Mouse (Mus musculus): ENCODE data around the gene Shroom3.

Shroom3 gene

GRCm38 (mm10) chr5:92924851-92925477, 241.7 kb downstream of the Shroom3 start:
- no peak for DNase-seq (ENCODE audit: extremely low read depth, low read depth)

- no peak for DNase-seq (ENCODE audit: extremely low read depth, low read depth)
Measured at GRCm38 (mm10) chr5:92927667-92928066, 244.4 kb downstream of the Shroom3 start.

GRCm38 (mm10) chr5:92930557-92930956, 247.3 kb downstream of the Shroom3 start:
- DNase-seq (ENCODE audit: extremely low read depth, low read depth), result no peak

- no peak for DNase-seq (ENCODE audit: extremely low read depth, low read depth)
Measured at GRCm38 (mm10) chr5:92931298-92931697, 248.1 kb downstream of the Shroom3 start.

DNA sequence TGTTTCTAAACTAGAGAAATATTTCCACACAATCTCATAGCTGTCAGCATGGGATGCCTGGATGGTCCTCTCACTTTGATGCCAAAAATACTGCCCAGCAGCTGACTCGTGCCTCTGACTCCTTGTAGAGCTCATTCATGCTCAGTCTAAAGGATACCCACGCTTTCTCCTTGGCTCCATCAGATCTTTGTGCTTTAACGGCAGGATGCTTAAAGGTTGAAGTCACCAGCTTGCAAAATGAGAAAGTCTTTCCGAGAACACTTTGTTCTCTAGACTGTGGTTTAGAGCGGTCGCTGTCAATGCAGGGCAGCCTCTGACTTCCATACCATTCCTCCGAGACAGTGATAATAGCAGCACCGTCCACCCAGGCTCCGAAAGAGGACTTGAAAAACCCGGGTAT, 249.8 kb downstream of the Shroom3 start:
- no peak for DNase-seq (ENCODE audit: extremely low read depth, low read depth)

DNA sequence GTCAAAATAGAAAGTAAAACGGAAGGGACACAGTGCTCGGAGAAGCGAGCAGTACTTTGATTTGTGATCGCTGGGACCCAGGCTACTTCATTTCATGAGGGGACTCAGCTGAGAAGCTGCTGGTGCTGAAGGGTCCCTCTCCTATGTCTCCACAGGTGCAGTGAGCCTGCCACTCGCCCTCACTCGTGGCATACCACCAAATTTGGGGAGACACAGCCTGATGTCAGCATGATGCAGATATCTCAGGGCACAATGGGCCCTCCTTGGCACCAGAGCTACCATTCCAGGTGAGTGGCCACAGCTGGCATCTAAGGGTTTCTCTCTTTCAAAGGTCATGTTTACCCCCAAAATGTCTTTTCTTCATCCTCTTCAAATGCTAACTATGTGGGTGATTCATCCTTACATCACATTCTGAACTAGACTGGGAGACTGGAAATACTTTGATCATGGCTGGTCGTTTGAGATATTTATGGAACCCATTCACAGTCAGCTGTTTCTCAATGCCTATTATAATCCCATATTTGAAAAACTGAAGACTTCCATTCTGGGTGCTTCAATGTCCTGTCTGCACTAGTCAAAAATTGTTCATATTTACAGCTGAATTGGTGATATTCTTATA, 250.5 kb downstream of the Shroom3 start:
- DNase-seq (ENCODE audit: extremely low read depth, low read depth), result no peak

DNA sequence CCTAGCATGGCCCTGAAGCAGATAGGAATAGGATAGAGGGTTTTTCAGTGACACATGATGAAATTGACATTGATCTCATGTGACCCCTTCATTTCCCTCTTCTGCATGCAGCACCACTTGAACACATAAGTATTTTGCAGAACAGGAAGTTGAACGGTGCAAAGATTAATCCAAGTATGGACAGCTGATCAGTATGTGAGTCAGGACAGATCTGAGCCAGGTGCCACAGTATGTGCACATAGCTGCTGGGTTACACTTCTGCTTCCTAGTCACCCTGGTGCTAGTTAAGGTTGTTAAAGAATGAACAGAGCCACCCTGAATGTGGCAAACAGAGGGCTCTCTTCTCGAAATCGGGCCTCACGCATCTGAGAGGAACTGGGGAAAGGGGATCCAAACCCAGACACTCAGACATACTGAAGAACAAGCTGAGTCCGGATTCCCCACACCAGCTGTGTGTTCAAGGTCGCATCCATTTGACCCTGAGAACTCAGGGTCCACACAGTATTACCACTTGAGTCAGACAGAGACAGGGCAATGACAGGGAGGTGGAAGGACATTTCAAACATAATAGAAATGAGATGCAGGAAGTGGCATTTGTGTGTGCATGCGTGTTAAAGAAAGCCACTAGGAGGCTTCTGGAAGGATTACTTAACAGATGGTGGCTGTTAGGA, 251.2 kb downstream of the Shroom3 start:
- no peak for DNase-seq (ENCODE audit: extremely low read depth, low read depth)

GRCm38 (mm10) chr5:92935883-92936282, 252.6 kb downstream of the Shroom3 start:
- DNase-seq (ENCODE audit: extremely low read depth, low read depth), result no peak

GRCm38 (mm10) chr5:92937701-92938100, 254.5 kb downstream of the Shroom3 start:
- no peak for DNase-seq (ENCODE audit: extremely low read depth, low read depth)

- DNase-seq (ENCODE audit: extremely low read depth, low read depth), result no peak
Measured at GRCm38 (mm10) chr5:92939246-92939995, 256.2 kb downstream of the Shroom3 start.

DNA sequence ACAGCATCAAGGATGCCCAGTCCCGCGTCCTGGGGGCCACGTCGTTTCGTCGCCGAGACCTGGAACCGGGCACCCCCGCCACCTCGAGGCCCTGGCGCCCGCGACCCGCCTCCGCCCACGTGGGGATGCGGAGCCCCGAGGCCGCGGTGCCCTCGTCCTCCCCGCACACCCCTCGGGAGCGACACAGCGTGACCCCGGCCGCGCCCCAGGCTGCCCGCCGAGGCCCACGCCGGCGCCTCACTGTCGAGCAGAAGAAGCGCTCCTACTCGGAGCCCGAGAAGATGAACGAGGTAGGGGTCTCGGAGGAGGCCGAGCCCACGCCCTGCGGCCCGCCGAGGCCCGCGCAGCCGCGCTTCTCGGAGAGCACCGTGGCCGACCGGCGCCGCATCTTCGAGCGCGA, 258.9 kb downstream of the Shroom3 start:
- DNase-seq (ENCODE audit: extremely low read depth, low read depth), result no peak

- no peak for DNase-seq (ENCODE audit: extremely low read depth, low read depth)
Measured at GRCm38 (mm10) chr5:92942577-92942976, 259.3 kb downstream of the Shroom3 start.

- no peak for DNase-seq (ENCODE audit: extremely low read depth, low read depth)
Measured at GRCm38 (mm10) chr5:92944867-92945266, 261.6 kb downstream of the Shroom3 start.

GRCm38 (mm10) chr5:92948972-92949745, 265.9 kb downstream of the Shroom3 start:
- no peak for DNase-seq (ENCODE audit: extremely low read depth, low read depth)

- DNase-seq (ENCODE audit: extremely low read depth, low read depth), result no peak
Measured at GRCm38 (mm10) chr5:92950583-92950982, 267.3 kb downstream of the Shroom3 start.

DNA sequence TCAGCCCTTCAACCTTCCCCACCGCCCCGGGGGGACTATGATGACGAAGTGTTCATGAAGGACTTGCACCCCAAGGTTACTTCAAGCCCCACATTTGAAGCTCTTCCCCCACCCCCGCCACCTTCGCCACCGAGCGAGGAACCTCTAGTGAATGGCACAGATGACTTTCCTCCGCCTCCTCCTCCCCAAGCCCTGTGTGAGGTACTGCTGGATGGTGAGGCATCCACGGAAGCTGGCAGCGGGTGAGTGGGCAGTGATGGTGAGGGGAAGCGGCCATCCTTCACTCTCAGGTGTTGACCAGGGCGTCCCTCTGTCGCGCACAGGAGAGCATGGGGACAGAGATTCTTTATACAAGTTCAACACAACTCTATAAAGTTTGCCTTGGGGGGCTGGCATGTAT, 267.8 kb downstream of the Shroom3 start:
- no peak for DNase-seq (ENCODE audit: extremely low read depth, low read depth)

DNA sequence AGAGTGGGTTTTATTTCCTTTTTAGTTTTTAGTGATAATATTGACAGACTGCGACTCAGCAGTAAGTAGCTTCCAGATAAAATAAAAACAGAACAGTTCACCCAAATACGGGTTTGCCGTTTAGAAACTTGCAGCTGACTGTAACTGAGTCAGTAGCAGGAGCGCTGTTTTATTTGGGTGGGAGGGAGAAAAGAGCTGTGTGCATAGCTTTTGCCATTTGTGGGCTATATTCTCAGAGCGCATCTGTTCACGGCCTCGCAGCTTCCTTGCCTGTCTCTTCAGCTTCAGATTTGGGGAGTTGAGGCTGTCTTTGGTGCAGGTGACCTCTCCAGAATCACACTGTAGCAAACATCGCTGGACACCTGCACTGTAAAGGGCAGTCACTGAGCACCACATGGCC, 270.6 kb downstream of the Shroom3 start:
- no peak for DNase-seq (ENCODE audit: extremely low read depth, low read depth)

- no peak for DNase-seq (ENCODE audit: extremely low read depth, low read depth)
Measured at GRCm38 (mm10) chr5:92954323-92954722, 271.1 kb downstream of the Shroom3 start.

DNA sequence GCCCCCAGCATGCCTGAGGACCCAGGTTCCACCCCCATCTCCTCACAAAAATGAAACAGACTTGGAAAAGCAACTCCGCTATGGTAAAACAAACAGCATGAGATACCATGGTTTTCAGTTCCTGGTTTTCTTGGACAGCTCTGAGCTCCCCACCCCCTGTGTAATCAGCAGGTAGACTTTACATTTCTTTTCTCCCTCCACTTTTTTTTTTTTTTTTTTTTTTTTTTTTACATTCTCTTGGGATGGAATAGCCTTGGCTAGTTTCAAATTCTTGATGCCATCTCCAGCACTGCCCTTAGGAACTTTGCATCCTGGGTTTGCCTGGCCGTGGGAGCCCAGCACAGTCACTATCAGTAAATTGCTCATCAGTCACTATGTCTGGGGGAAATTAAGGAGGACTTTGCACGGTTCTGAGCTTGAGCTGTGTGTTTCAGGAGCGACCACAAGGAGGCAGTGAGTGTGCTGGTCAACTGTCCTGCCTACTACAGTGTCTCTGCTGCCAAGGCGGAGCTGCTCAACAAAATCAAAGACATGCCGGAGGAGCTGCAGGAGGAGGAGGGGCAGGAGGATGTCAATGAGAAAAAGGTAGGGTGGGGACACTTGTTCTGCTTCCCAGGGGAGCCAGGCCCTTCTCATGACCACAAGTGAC, 271.7 kb downstream of the Shroom3 start:
- no peak for DNase-seq (ENCODE audit: extremely low read depth, low read depth)

- DNase-seq (ENCODE audit: extremely low read depth, low read depth), result no peak
Measured at GRCm38 (mm10) chr5:92959287-92959686, 276.1 kb downstream of the Shroom3 start.

DNA sequence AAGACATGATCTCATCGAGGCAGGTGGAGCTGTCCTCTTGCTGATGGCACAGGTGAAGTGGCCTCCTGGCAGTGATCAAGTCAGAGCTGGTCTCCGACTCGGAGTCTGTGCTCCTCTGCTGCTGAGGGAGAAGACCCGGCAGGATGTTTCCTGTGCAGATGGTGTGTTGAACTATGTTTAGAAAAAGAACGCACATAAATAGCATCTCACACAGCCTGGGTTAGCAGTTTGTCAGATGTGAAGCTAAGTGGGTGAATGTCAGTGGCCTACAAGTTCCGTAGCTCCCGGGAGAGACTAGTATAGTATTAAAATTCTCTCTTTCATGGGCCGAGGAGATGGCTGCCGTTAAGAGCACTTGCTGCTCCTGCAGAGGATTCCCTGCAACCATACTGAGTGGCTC, 276.5 kb downstream of the Shroom3 start:
- no peak for DNase-seq (ENCODE audit: extremely low read depth, low read depth)

Measured in MEL-GATA-1-ER (cell line).